Mouse (Mus musculus) c-Kit-positive CD71-positive TER-119-positive erythroid progenitor cells, embryonic 14.5 days (primary cell): ENCODE measurements around the gene Dffa.
A peak's percentile ranks its signal among the peaks of the same experiment; 100 is the strongest.
"Not testable (repeated sequence)": the region's sequence is repeated elsewhere in the genome, so short reads cannot be mapped to it uniquely, and the experiment has no call there.

ENCODE experiments used
- DNase-seq: peaks from one replicate; pipeline ENCODE4 v3.0.0-alpha.2; 2013; ENCODE audit warnings: low spot score

Gene Dffa

DNA sequence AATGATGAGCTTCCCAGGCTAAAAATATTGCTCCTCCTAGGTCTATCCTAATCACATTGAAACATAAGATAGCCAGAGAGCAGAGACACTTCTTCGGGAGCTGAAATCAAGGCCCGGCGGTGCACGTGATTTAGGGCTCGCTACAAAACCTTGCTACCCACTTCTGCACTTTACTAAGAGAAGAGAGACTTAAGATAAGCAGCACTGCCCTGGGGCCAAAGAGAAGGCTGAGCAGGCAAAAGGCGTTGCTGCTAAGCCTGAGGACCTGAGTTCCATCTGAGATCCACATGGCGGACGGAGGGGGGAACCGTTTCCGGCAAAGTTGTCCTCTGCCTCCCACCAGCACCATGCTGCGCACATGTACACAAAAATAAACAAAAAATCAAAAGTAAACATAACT lies 5.4 kb upstream of the Dffa start:
- no peak for DNase-seq

- DNase-seq, result peak; percentile 84
These were observed 4.5 kb upstream of the Dffa start, which contains the start of gene Pex14 for GRCm38 (mm10) chr4:149099369-149100017. TSS of gene Pex14 (minus strand) at chr4:149099876.

DNA sequence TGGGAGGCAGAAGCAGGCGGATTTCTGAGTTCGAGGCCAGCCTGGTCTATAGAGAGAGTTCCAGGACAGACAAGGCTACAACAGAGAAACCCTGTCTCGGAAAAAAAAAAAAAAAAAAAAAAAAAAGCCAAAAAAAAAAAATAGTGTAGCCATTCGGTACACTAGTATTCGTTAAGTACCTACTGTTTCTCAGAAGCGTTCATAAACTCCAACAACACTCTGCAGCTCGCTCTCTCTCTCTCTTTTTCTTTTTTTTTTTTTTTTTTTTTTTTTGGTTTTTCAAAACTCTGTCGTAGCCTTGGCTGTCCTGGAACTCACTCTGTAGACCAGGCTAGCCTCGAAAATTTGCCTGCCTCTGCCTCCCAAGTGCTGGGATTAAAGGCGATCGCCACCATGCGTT lies 3.5 kb upstream of the Dffa start:
- not testable (repeated sequence) for DNase-seq

GRCm38 (mm10) chr4:149101456-149101855 lies 2.5 kb upstream of the Dffa start:
- DNase-seq, result no peak

- not testable (repeated sequence) for DNase-seq
These were observed 16.1 kb downstream of the Dffa start for GRCm38 (mm10) chr4:149119978-149120562.

- no peak for DNase-seq
These were observed 19.5 kb downstream of the Dffa start for GRCm38 (mm10) chr4:149123432-149123831.

GRCm38 (mm10) chr4:149125341-149126114 lies 21.6 kb downstream of the Dffa start:
- no peak for DNase-seq

DNA sequence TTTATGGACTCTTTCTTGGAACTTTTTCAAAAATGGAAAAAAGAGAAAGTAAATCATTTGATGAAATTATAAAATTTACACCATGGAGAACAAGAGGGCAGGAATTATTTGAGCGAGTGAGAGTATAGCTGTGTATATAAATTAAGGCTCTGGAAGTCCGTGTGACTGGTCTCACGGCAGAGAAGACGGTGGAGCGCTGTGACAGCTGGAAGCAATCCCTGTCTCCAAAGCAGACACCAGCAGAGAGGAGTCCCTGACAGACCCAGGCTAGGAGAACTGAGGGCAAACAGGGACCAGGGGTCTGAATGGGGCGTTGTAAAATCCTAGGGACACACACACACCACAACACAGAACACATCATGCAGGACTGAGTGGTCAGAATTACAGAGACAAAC lies 22.2 kb downstream of the Dffa start:
- DNase-seq, result no peak

- DNase-seq, result no peak
These were observed 22.7 kb downstream of the Dffa start, which contains the start of gene Cort for GRCm38 (mm10) chr4:149126663-149127062. TSS of gene Cort (minus strand) at chr4:149126763.

GRCm38 (mm10) chr4:149128467-149128866 lies 24.5 kb downstream of the Dffa start:
- no peak for DNase-seq

DNA sequence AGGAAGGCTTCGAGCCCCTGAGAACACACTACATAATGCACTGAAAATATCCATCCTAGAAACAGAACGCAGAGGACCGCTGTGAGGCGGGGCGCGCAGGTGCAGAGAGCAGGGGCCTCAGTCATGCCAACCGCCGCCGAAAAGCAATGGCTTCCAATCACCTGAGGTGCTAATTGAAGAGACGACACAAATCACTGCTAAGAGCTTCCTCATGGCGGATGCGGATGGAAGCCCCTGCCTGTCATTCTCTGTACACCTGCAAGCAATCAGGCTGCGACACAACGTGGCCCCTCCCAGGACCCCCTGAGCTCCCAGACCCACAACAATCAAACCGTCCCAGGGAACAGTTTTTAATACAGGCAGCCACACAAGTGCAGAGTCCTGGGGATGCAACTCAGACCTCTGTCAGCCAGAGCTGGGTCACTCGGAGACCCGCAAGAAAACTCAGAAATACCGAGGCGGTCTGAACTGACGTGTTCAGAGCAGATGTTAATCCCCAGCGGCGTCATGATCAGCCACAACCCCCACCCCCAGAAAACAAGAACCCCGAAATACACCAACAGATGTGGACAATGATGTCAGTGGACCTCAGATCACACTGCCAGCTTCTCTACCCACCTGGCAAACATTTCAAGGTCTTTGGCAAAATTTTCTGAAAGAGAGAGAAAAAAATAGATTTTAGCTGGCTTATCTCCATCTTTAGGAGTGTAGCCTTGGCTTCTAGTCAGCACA lies 27.2 kb downstream of the Dffa start:
- no peak for DNase-seq

- no peak for DNase-seq
These were observed 28.0 kb downstream of the Dffa start for GRCm38 (mm10) chr4:149131789-149132565.

DNA sequence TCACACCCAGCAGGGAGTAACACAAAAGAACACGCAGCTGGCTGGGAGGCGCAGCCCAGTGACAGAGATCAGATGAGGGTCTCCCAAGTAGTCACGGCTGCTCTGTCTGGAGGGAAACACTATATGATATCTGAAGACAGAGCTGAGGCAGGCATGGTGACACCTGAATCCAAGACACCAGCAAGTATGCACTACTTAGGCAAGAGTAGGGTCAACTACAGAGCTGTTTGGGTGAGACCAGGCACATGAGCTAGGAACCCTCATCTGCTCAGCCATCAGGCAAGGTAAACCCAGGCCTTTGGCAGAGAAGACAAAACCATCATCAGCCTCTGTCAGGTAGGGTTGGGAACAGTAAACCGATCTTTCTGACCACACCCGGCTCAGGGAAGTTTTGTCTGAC lies 29.4 kb downstream of the Dffa start:
- no peak for DNase-seq

GRCm38 (mm10) chr4:149136116-149136850 lies 32.3 kb downstream of the Dffa start:
- DNase-seq, result no peak

DNA sequence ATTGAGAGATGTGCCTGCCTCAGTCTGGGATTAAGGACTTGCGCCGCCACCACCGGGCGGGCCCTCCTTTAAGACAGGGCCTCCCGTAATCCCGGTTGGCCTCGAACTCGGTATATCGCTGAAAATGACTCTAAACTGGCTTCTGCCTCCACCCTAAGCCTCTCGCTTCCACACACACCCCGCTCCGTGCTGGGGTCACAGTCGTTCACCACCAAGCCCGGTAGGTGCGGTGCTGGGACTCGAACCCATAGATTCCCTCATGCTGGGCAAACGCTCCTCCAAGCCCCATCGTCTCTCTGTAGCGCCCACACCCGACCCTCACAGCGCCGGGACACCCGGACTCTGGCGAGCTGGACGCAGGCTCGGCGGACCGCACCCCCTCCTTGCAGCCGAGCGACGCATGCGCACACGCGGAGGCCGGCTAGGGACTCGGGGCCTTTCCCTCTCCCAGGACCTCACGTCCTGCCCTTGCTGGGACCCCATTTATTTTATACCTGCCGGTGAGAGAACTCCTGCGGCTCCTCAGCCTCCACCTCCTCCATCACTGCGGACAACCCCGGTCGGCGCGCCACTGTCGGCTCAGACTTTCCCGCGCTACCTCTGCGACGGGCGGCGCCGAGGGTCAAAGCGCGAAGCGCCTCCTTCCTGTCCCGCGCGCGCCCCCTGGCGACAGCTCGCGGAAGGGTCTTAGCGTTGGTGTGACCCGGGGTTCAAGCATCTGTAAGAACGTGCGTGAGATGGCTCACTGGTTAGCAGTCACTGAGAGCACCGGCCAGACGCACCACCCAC lies 33.2 kb downstream of the Dffa start, which contains the start of gene Cenps:
Gene Cenps, minus strand, starts transcription at position 648 of the 789 bp plus-strand sequence.
- DNase-seq, result peak; percentile 84

DNA sequence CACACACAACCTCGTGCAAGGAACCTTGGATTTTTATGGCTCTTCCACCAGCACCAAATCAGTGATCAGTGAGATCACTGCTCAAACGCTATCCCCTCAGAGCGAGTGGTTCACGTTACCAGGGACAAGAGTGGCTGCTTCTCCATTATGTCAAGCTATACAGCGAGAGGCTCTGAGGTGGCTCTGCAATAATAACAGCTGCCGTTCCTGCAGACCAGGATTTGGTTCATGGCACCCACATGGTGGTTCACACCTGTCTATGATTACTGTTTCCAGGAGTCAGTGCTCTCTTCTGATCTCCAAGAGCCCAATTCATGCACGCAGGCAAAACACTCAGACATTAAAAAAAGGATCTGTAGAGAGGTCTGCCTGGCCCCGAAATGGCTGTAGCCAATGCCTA lies 34.6 kb downstream of the Dffa start:
- no peak for DNase-seq

DNA sequence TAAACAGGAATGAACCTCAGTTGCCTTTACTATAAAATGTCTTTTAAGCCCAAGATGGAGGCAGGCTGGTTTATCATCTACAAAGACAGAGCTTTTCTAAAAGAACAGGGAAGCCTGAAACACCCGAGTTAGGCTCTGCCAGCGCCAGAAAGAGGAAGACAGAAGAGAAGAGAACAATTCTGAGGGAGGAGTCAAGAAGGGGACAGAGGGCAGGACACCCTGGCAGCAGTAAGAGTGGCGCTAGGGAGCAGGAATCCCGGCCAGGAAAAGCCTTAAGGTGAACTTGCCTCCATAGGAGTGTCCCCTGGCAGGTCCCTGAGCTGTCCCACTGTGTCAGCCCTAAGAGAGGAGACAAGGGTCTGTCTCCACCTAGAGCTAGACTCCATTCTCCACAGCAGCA lies 39.6 kb downstream of the Dffa start:
- no peak for DNase-seq

DNA sequence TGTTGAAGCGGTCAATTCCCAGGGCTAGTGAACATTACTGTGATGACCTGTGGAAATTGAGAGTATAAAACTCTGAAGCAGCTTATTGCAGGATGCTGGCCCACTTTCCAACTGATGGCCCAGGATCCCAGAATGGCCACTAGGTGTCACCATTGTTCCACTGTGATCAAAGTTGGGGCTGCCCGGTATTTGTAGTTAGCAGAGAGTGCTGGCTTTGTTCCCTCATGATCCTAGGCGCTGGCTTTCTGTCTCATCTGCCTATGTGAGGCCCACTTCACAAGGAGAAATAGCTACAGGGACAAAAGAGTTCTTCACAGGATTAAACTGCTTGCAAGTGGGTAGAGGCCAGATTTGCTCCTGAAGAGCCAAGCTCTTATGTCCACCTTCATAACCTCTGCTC lies 40.5 kb downstream of the Dffa start:
- DNase-seq, result peak; percentile 70

GRCm38 (mm10) chr4:149145151-149145550 lies 41.2 kb downstream of the Dffa start:
- no peak for DNase-seq

DNA sequence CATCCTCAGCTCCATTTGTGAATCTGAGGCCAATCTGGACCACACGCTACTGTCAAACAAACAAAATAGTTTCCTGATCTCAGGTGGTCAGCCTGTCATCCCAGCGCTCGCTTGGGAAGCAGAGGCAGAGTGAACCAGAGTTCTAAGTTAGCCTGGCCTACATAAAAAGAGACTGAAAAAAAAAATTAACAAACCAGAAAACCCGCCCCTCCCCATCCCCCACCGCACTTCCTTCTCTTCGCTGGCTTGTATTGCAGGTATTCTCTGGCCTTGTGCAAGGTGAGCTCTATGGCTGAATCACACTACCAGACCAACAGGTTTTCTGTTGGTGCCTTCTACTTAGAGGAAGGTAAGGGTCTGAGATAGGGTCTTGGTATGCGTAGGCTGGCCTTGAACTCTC lies 43.6 kb downstream of the Dffa start:
- DNase-seq, result no peak
